Mouse (Mus musculus) embryonic stem cell, embryonic (primary cell): ENCODE results near the gene Zfp683.

Experiments
- CTCF ChIA-PET, 4 experiments: fragments of 300-600 bp in 2 of 4; fragments of 350-600 bp in 2 of 4; sonication (Branson Sonifier 250); formaldehyde crosslinking; loops; one replicate each; lab custom pipeline; 2022; ENCODE audit warnings: inconsistent platforms in 2 of 4; lab: Charles Lee
- POLR2A ChIA-PET, 4 experiments: fragments of 300-600 bp in 2 of 4; fragments of 350-600 bp in 2 of 4; sonication (Branson Sonifier 250); formaldehyde crosslinking; loops; one replicate each; lab custom pipeline; 2022; ENCODE audit warnings: antibody characterized with exemption in 4 of 4, inconsistent platforms in 1 of 4; lab: Charles Lee

Zfp683 gene

DNA sequence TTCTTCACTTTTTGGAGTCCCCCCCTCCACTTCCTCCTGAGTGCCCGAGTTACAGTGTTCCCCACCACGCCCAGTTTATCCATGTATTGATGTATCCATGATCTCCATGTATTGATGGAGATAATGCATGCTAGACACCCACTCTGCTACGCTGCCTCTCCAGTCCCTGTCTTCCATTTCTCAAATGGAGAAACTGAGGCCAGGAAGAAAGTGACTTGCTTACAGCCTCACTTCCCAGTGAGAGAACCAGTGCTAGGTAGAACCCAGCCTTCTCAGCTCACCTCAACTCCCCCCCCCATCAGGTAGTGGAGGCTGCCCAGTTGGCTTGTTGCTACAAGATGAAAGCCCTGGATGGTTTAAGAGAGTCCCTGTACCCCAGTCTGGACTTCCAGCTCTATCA is at the start of gene Zfp683:
Zfp683 (plus strand) TSS at position 301 of the 400 bp plus-strand sequence.
- CTCF ChIA-PET, result interaction anchor here in 1 of 4 experiments (1.8 kb wide), 1 partner anchor 18 kb away, joined by 5 read pairs; no protein-coding TSS in a partner anchor
- POLR2A ChIA-PET, result interaction anchor here in 2 of 4 experiments (0.6 to 1.9 kb wide), 3 partner anchors 28 to 151 kb away, joined by 3 to 5 read pairs (median 3); no protein-coding TSS in a partner anchor

- ChIA-PET CTCF (interaction anchor here in 1 of 4 experiments (1.0 kb wide), 1 partner anchor 181 kb away, joined by 3 read pairs; the partner anchor contains the start of gene Cep85), POLR2A (interaction anchor here in 2 of 4 experiments (1.1 to 2.2 kb wide), 4 partner anchors 12 to 95 kb away, joined by 4 to 6 read pairs (median 4); partner anchors contain the start of gene Hmgn2 (in 1 of the 2))
These were observed 47.9 kb upstream of the Zfp683 start for GRCm38 (mm10) chr4:134005581-134006358.

DNA sequence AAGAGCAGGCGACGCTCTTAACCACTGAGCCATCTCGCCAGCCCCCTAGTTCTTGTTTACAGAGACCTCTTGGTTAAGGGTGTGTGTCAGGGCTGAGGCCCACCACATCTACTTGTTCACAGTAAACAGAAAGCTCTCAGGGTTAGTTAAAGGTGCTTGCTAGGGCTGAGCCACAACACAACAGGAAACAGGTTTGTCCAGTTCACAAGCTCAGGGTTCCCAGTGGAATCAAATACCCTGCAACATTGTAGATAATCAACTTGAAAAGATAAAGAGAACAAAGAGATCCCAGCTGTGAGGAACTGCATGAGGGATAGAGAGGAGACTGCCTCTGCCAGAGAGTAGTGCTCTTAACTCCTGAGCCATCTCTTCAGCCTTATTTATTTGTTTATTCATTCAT is 46.8 kb upstream of the Zfp683 start:
- CTCF ChIA-PET, result interaction anchor here in 2 of 4 experiments (0.7 to 1.0 kb wide), 2 partner anchors 114 to 180 kb away, joined by 3 read pairs; partner anchors contain the start of gene Cep85 (in 1 of the 2)
- POLR2A ChIA-PET, result interaction anchor here in 2 of 4 experiments (1.2 to 1.8 kb wide), 3 partner anchors 10 to 96 kb away, joined by 3 to 9 read pairs (median 4); no protein-coding TSS in a partner anchor

DNA sequence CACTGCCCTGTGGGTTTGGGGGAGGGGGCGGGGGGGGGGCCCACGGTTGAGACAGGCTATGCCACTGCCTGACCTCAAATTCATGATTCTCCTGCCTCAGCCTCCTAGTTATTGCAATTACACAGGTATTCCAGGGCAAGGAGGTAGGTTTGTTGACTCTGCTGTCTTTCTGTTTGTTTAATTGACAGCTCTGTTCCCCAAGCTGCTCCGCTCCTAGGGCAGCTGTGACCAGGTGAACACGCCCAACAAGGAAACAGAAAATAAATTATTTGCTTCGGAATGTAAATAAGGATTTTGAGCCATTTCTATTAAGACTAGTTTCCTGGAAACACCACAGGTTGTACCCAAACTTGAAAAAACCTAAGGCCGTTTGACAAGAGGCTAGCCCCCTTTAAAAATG is 43.9 kb upstream of the Zfp683 start:
- POLR2A ChIA-PET, result interaction anchor here in 3 of 4 experiments (0.5 to 2.7 kb wide), 5 partner anchors 10 to 177 kb away, joined by 3 to 10 read pairs (median 4); partner anchors contain the start of gene Cep85 (in 1 of the 3)
- CTCF ChIA-PET, result interaction anchor here in 1 of 4 experiments (0.8 kb wide), 1 partner anchor 99 kb away, joined by 3 read pairs; no protein-coding TSS in a partner anchor

DNA sequence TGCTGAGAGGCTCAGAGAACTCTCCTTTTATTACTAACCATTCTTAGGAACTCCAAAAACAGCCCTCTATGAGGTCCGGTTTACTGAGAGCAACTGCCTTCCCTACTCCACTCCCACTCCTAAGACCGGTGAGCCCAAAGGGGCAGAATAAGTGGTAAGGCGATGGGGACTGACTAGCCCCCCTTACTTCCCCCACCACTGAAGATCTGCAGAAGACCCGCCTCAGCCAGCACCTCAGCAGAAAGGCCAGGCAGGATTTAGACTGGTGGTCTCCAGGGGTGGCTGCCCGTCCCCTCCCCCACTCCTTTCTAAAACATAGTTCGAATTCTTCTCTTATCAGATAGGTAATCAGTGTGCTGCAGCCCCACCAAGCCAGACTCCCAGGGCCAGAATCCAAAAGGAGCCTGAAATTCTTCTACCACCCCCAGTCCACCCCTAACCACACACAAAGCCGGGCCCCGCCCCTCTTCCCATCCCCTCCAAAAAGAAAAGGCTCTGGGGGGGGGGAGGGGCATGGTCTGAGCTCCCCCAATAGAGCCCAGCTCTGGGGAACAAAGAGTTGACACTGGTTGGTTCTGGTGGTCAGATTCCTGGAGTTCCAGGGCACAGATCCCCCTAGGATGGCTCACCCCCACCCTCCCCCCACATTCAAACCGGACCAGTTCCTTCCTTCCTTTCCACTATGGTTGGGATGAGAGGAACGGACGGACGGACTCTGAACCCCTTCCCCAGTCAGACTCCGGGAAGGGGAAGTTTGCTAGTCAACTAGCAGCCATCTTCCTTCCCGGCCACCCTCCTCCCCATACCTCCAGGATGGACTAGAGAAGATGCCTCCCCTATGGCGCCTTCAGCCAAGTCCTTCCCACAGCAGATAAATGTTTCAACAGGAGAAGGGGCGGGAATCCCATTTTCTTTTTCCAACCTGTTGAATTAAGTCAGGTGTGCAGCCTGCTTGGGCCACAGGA is 41.9 kb upstream of the Zfp683 start:
- POLR2A ChIA-PET, result interaction anchor here (0.6 to 3.1 kb wide), 26 partner anchors 10 to 333 kb away, joined by 3 to 18 read pairs (median 3); partner anchors contain the start of genes Hmgn2 (in 3 of the 4), Cep85 (in 1 of the 4) and Dhdds (in 1 of the 4)
- CTCF ChIA-PET, result interaction anchor here (0.5 to 2.0 kb wide), 13 partner anchors 24 to 702 kb away, joined by 3 to 9 read pairs (median 4); partner anchors contain the start of gene Hmgn2 (in 1 of the 4)

DNA sequence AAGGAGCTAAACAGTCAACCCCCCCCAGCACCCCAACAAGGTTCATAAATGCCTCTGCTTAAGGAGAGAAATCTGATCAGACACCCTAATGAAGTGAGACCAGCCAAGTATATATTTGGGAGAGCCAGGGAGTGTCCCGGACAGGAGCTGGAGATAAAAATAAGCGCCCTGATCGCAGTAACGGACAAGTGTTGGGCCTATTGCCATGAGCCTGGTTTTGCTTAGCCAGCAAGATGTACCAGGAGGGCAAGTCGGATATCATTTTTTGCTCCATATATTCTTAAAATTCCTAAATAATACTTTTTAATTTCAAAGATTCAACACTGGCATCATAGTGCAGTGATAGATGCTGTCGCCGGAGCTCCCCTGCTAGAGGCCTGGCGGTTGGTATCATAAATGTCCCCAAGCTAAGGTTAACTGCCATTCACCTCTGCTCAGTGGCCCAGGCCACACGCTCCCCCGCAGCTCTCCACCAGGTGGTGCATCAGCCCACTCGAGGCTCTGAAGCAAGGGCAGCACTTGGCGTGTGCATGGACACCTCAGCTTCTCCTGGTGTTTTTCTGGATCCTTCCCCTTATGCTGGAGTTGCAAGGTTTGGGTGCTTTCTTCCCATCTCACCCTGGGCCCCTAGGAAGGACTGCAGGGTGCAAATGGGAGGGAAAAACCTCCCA is 40.6 kb upstream of the Zfp683 start:
- CTCF ChIA-PET, result interaction anchor here (0.5 to 1.6 kb wide), 31 partner anchors 10 to 167 kb away, joined by 3 to 12 read pairs (median 4); partner anchors contain the start of gene Sh3bgrl3 (in 1 of the 4)
- POLR2A ChIA-PET, result interaction anchor here (0.6 to 3.1 kb wide), 27 partner anchors 11 to 1974 kb away, joined by 3 to 18 read pairs (median 4); partner anchors contain the start of genes Hmgn2 (in 3 of the 4), Dhdds (in 1 of the 4) and Pithd1 (in 1 of the 4)

GRCm38 (mm10) chr4:134016208-134016607 is 37.4 kb upstream of the Zfp683 start:
- POLR2A ChIA-PET, result interaction anchor here in 3 of 4 experiments (0.6 to 1.5 kb wide), 15 partner anchors 9 to 359 kb away, joined by 3 to 9 read pairs (median 3); partner anchors contain the start of genes Cep85 (in 1 of the 3), Hmgn2 (in 1 of the 3) and Sh3bgrl3 (in 1 of the 3)
- CTCF ChIA-PET, result interaction anchor here in 3 of 4 experiments (0.5 to 1.5 kb wide), 5 partner anchors 171 to 803 kb away, joined by 3 to 5 read pairs (median 4); partner anchors contain the start of genes Cep85 (in 1 of the 3) and Pigv (in 1 of the 3)

- CTCF ChIA-PET, result interaction anchor here (0.6 to 1.5 kb wide), 9 partner anchors 69 to 1356 kb away, joined by 3 to 5 read pairs (median 4); partner anchors contain the start of genes Cep85 (in 1 of the 4) and Pigv (in 1 of the 4)
- POLR2A ChIA-PET, result interaction anchor here in 3 of 4 experiments (0.6 to 1.7 kb wide), 18 partner anchors 10 to 940 kb away, joined by 3 to 9 read pairs (median 3); partner anchors contain the start of genes Cep85 (in 2 of the 3), Hmgn2 (in 1 of the 3) and Sh3bgrl3 (in 1 of the 3)
These were observed 36.9 kb upstream of the Zfp683 start for GRCm38 (mm10) chr4:134016767-134017166.

GRCm38 (mm10) chr4:134017201-134017865 is 36.3 kb upstream of the Zfp683 start:
- CTCF ChIA-PET, result interaction anchor here (0.6 to 1.5 kb wide), 9 partner anchors 18 to 1355 kb away, joined by 3 to 5 read pairs (median 4); partner anchors contain the start of genes Cep85 (in 1 of the 4) and Pigv (in 1 of the 4)
- POLR2A ChIA-PET, result interaction anchor here in 3 of 4 experiments (0.6 to 1.7 kb wide), 17 partner anchors 10 to 940 kb away, joined by 3 to 9 read pairs (median 3); partner anchors contain the start of genes Cep85 (in 2 of the 3) and Sh3bgrl3 (in 1 of the 3)

DNA sequence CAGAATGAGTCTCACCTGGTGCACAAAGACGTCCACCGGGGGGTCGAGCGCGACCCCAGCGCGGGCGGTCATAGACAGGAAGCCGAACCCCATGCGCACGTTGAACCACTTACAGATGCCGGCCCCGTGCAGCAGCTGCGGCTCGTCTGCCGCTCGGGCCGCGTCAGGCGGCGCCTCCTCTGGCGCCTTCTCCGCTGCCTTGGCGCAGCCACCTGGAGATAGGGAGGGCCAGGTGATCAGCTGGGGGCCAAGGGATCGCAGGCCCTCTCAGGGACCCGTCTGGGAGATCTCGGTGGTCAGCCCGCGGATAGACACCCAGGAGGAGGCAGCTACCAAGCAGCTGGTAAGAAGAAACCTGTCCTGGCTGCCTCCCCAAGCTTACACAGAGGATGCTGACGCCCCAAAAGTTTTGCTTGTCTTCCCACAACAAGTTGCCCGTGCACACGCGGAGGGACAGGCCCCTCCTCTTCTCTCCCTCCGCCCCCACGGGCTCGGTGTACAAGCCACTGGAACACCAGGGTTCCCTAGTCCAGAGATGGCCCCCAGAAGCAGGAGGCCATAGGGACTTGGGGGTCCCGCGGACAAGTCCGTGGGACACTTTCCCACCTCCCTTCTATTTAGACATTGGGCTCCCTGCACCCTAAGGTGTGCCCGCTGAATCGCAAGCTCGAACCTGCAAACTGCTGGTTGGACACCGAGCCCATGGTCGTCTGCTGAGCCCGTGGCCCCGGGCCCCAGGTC is 35.4 kb upstream of the Zfp683 start:
- POLR2A ChIA-PET, result interaction anchor here in 3 of 4 experiments (0.7 to 1.7 kb wide), 9 partner anchors 40 to 707 kb away, joined by 3 to 4 read pairs (median 3); partner anchors contain the start of genes Cep85 (in 1 of the 3) and Sh3bgrl3 (in 1 of the 3)
- CTCF ChIA-PET, result interaction anchor here in 2 of 4 experiments (0.5 to 1.5 kb wide), 2 partner anchors 18 to 1019 kb away, joined by 3 to 5 read pairs; no protein-coding TSS in a partner anchor

DNA sequence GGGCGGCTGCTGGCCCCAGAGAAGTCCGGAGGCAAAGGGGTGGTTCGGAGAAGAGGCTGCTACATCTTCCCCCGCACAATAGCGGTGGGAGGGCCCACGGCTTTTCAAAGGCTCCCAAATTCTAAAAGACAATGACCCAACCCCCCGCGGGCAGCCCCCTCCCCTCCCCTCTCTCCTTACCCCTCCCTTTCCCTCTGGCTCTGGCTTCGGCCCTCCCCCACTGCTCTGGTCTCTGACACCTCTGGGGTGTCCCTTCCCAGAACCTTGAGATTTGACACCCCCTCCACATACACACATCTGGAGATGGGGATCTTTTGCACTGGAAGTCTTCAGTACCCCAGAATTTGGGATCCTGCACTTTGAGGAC is 34.9 kb upstream of the Zfp683 start, which contains the start of gene Lin28a:
Lin28a (minus strand) TSS at position 63 of the 367 bp plus-strand sequence.
- CTCF ChIA-PET, result interaction anchor here in 1 of 4 experiments (1.5 kb wide), 1 partner anchor 17 kb away, joined by 6 read pairs; no protein-coding TSS in a partner anchor
- POLR2A ChIA-PET, result interaction anchor here in 2 of 4 experiments (0.7 to 1.7 kb wide), 8 partner anchors 9 to 424 kb away, joined by 3 to 4 read pairs (median 4); partner anchors contain the start of genes Cep85 (in 1 of the 2) and Sh3bgrl3 (in 1 of the 2)

DNA sequence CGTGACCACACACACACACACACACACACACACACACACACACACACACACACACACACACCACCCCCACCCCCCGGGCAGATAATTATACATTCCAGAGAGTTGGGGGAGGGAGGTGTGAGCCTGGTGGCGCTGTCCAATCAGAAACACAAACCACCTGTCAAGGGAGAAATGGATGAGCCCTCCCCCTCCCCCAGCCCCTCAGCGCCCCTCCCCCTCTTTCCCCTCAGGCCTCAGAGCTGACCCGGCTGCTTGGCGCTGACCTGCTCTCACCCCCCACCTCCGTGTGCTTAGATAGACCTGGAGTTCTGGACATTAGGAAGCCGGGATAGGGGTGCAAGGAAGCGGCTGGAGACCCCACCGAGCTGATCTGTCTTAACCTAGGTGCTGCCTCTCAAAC is 34.4 kb upstream of the Zfp683 start:
- CTCF ChIA-PET, result interaction anchor here (0.6 to 2.4 kb wide), 5 partner anchors 16 to 593 kb away, joined by 3 to 16 read pairs (median 5); no protein-coding TSS in a partner anchor
- POLR2A ChIA-PET, result interaction anchor here in 3 of 4 experiments (0.6 to 2.1 kb wide), 25 partner anchors 9 to 265 kb away, joined by 3 to 12 read pairs (median 4); partner anchors contain the start of genes Cep85 (in 1 of the 3), Dhdds (in 1 of the 3) and Hmgn2 (in 1 of the 3)

DNA sequence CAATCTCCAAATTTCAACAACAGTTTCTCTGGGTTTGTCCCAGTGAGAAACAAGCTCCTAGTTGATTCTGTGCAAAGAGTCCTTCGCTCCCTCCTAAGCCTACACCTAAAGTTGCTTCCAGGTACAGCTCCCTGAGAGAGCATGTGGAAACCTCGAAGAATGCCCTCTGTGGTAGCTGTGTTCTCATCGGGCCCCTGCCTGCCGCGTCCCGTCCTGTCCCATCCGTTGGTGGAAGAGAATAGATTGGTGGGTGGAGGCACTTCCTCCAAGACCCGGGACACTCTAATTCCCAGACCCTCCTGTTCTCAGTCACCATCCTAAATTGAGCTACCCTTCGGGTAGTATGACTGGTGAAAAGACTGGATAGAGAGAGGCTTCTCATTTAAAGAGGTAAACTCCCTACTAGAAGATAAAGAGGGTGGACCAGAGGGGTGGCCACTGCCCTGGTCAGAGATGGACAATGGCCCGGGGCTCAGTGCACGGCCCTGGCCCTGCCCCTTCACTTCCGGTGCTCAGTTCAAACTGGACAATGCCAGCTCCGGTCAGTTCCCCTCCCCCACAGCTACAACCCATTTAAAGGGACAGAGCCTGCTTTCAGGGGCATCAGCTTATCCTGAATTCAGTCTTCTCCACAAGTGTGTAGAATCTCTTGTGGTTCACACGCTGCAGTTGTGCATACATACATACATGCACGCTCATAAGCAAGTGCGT is 33.8 kb upstream of the Zfp683 start:
- ChIA-PET POLR2A (interaction anchor here in 3 of 4 experiments (0.6 to 2.1 kb wide), 35 partner anchors 9 to 266 kb away, joined by 3 to 12 read pairs (median 4); partner anchors contain the start of genes Cep85 (in 1 of the 3), Dhdds (in 1 of the 3) and Hmgn2 (in 1 of the 3)), CTCF (interaction anchor here (0.6 to 2.4 kb wide), 9 partner anchors 16 to 597 kb away, joined by 3 to 16 read pairs (median 3); no protein-coding TSS in a partner anchor)
